Mouse (Mus musculus) layer of hippocampus, postnatal 25 days (tissue): ENCODE data around the gene Pak4. TPM values are rescaled to one million over a fixed set of nuclear protein-coding genes. Genes with fewer than 3 reads are reported as not detected.

Experiments
- DNase-seq, 2 experiments: peaks; one replicate each; pipeline ENCODE4 v3.0.0; 2022; ENCODE audit warnings: mixed read lengths in 2 of 2, low spot score in 1 of 2; ENCODE audit errors: extremely low spot score in 1 of 2
- total RNA-seq, 2 experiments: library from RNA; stranded (reverse); gene quantifications; 2 replicates each; pipeline ENCODE4 v1.2.3; 2021

Pak4 gene
- total RNA-seq, 2 experiments from 2014 or later, result 13.4 to 14.8 TPM

- no peak for DNase-seq
Observed at GRCm38 (mm10) chr7:28593206-28594111, 4.5 kb downstream of the Pak4 start.

DNA sequence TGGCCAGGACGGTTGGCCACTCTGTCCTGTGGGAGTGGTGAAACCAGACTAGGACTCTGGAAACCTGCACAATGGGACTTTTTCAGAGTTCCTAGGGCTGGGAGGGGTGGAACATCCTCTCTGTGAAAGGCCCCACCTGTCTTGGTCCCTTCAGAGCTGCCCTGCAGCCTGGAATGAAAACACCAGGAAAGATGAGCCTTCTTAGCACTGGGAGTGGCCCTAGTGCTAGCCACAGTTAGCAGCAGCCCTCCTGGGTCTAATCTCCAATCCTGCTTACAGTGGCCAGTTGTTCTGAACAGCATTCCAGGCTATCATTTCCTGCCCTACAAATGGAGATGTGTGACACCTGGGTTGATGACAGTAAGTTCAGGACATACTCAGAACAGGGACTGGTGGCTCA lies 6.1 kb downstream of the Pak4 start:
- no peak for DNase-seq

- DNase-seq, result no peak
Observed at GRCm38 (mm10) chr7:28587644-28588043, 10.3 kb downstream of the Pak4 start.

- no peak for DNase-seq
Observed at GRCm38 (mm10) chr7:28586663-28587411, 11.1 kb downstream of the Pak4 start.

GRCm38 (mm10) chr7:28585001-28585400 lies 13.0 kb downstream of the Pak4 start:
- no peak for DNase-seq

DNA sequence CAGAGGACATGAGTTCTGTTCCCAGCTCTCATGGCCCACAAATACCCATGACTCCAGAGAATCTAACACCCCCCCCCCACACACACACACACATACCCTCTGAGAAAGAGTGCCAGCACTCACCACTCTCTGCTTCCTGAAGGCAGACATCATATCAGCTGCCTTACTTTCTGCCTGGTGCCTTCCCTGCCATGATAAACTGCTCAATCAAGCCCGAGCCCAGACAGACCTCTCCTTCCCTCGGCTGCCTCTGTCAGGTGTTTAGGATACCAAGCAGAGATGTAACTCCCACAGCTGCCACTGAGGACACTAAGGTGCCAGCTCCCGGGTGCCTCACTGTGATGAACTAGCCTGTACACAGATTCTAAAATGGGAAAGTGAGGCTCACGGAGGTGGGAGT lies 13.5 kb downstream of the Pak4 start:
- DNase-seq, result no peak

DNA sequence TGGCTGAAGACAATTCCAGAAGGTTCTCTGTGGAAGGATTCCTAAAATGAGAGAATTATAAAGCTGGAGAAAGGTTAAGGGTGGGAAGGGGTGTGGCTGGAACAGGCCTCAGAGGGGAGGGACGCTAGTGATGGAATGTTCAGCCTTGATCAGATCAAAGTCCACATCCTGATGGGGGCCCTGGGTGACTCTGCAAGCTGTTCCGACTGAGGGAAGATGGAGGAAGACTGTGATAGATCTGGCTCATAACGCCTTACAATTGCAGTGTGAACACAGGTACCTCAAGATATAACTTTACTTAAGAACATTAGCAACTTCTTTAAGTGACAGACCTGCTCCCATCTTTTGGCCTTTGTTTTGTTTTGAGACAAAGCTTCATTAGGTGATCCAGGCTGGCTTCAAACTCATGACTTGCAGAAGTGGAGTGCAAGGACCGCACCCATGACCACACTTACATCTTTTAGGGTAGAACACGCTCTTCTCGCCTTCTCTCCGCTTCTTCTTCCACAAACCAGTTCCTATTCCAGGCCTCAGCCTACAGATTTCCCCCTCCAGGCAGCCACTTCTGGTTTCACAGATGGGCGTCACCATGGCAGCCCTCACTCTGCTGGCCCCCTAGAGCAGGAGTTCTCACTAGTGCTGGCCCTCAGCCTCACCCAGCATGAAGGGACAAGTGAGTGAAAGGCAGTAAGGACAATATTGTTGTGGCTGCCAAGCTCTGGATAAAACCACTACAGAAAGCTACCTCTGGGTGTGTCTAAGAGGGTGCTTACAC lies 14.2 kb downstream of the Pak4 start:
- no peak for DNase-seq

GRCm38 (mm10) chr7:28582841-28583240 lies 15.1 kb downstream of the Pak4 start:
- no peak for DNase-seq

GRCm38 (mm10) chr7:28581721-28582120 lies 16.3 kb downstream of the Pak4 start:
- DNase-seq, result no peak

GRCm38 (mm10) chr7:28579826-28580225 lies 18.2 kb downstream of the Pak4 start:
- no peak for DNase-seq

- DNase-seq, result no peak
Observed at GRCm38 (mm10) chr7:28578543-28579053, 19.4 kb downstream of the Pak4 start.

- DNase-seq, result no peak
Observed at GRCm38 (mm10) chr7:28577826-28578542, 20.0 kb downstream of the Pak4 start.

DNA sequence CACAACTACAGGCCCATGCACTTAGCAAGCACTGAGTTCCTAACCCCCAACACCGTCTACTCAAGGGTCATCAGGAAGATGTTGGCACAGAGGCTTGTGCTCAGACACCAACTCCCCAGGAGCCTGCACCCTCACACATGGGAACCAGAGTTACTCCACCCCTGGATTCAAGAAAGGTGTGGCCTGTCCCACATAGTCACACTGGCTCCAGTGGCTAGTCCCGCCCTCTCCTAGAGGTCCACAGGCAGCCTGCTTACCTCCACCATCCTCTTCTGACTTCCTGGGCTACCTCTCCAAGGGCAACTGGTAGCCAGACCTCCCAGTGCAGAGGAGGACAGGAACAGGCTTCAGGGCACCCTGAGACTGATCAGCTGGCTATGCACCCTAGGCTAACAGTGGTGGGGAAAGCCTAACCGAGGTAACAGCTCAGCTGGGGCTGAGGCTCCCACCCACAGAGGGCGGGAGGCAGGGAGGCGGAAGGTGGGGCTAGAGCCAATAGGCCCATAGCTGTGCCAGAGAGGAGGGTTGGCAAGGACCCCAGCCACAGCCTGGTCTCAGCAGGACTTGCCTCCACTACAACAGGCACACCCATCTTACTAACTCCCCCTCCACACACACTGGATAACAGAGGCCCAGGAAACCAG lies 21.6 kb downstream of the Pak4 start:
- peak in 1 of 2 experiments; percentile 40 for DNase-seq

DNA sequence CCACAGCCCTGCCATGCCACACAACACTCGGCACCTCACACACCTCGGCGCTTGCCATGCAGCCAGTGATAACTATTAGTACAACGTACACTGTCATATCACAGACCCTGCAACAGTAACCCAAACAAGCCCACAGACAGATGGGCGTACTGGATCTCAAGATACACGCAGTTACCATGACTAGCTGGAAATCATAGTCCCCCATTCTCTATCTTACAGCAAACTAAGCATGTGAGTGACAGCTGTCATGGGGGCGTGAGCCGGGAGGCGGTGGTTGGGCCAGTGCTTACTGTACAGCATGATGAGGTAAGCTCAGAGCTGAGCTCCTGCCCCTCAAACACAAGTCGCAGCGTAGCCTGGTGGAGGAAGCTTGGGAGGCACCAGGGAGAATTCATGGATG lies 22.4 kb downstream of the Pak4 start:
- peak; percentile 43 to 53 for DNase-seq

DNA sequence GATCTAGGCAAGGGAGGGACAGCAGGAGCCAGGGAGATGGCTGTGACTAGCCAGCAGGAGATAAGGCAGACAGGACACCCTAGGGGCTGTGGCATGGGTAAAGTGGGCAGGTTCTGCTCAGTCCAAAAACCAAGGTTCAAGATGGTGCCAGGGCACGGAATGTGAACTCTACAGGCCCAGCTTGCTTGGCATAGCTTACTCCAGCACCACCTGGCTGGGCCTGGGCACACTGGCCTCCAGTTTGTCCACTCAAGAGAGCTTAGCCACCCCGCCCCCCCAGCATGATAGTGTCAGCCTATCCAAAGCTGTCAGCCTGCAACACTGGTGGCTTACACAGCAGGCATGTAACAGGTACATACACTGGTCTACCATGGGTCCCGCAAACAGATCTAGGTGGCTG lies 24.7 kb downstream of the Pak4 start:
- no peak for DNase-seq

- no peak for DNase-seq
Observed at GRCm38 (mm10) chr7:28572689-28573088, 25.3 kb downstream of the Pak4 start.

DNA sequence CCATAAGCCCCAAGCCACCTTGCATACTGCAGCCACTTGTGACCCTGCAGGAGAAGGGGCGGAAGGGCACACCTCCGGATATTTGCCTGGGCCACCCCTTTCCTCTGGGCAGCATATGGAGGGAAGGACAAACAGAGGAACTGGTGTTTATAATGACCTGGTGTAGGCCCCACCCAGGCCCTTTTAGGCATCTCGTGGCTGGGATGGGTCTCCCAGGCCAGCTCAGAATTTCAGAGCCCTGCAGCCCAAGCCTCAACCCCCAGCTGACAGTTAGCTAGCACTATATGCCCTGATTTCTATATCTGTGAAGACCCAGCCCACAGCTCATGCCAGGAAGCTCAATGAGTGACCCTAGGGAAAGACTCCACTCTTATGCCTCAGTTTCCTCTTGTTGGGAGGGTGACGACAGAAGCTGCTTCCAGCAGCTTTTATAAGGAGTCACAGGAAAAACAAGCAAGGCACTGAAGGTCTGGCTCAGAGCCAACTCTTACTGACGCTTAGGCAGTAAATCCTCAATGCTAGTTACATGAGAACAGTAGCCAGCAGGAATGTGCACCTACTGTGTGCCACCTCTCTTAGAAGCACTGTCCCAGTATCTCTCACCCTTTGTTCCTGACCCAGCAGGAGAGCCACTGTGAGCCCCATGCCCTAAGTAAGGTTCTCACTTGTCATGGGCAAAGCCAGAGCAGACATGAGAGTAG lies 26.9 kb downstream of the Pak4 start:
- no peak for DNase-seq

- no peak for DNase-seq
Observed at GRCm38 (mm10) chr7:28570291-28570981, 27.5 kb downstream of the Pak4 start.
